Mouse (Mus musculus) E14TG2a.4 (cell line): ENCODE measurements around the gene Mon2.

Experiments
- H3K27me3 ChIP-seq: 2 replicates; pipeline ENCODE4 v1.6.1; 2014; ENCODE audit warnings: low read length, control low read depth; ENCODE audit not compliant: insufficient read depth
- H3K36me3 ChIP-seq: 2 replicates; pipeline ENCODE4 v1.6.1; 2014; ENCODE audit warnings: low read length, control low read depth; ENCODE audit not compliant: insufficient read depth
- H3K4me1 ChIP-seq: replicated peaks from 2 replicates; pipeline ENCODE4 v1.6.1; 2014; ENCODE audit warnings: low read depth, low read length, control low read depth
- H3K4me3 ChIP-seq: replicated peaks from 2 replicates; pipeline ENCODE4 v1.5.1; 2014; ENCODE audit warnings: mild to moderate bottlenecking, low read length
- H3K9me3 ChIP-seq: 2 replicates; pipeline ENCODE4 v1.6.1; 2014; ENCODE audit warnings: low read length, control low read depth
- CTCF ChIP-seq: conservative IDR thresholded peaks from 2 replicates; pipeline ENCODE4 v1.5.1; 2014; ENCODE audit warnings: low read length
- NANOG ChIP-seq: IDR thresholded peaks from 2 replicates; pipeline ENCODE4 v1.6.1; 2014; ENCODE audit warnings: borderline replicate concordance, low read length, mixed read lengths
- POU5F1 ChIP-seq: IDR thresholded peaks from 2 replicates; pipeline ENCODE4 v1.6.1; 2014; ENCODE audit warnings: low read length, borderline replicate concordance

Gene Mon2

GRCm38 (mm10) chr10:123076245-123077023 is at the start of gene Mon2:
Gene Mon2 (minus strand): TSS chr10:123076505.
- TF ChIP-seq NANOG (no peak), CTCF (no peak), POU5F1 (no peak)

GRCm38 (mm10) chr10:123120666-123121392 is 44.5 kb upstream of the Mon2 start:
- no peaks in the 10 kb centered on the region for H3K27me3 ChIP-seq

More at GRCm38 (mm10) chr10:123076245-123077023, at the start of gene Mon2:
- peaks cover 12% of the 10 kb centered on the region for H3K4me1 ChIP-seq
- H3K27me3 ChIP-seq = peaks cover 11% of the 10 kb centered on the region; the same call in 1 of the 2 replicates
- H3K4me3 ChIP-seq = peak within 1 kb of the TSS; percentile 90
- peaks cover 10% of the 10 kb centered on the region; the same call in 1 of the 2 replicates for H3K36me3 ChIP-seq
- H3K9me3 ChIP-seq = peaks cover 8% of the 10 kb centered on the region; the same call in 1 of the 2 replicates

GRCm38 (mm10) chr10:123116861-123117260 is 40.6 kb upstream of the Mon2 start:
- TF ChIP-seq POU5F1 = no peak
- no peak for TF ChIP-seq CTCF
- no peak for TF ChIP-seq NANOG
- Histone ChIP-seq H3K4me1 (peaks cover 4% of the 10 kb centered on the region; the same call in 1 of the 2 replicates), H3K36me3 (peaks cover 93% of the 10 kb centered on the region), H3K4me3 (no peak overlapping the region), H3K27me3 (no peaks in the 10 kb centered on the region), H3K9me3 (no peaks in the 10 kb centered on the region)

More at GRCm38 (mm10) chr10:123120666-123121392, 44.5 kb upstream of the Mon2 start:
- peaks cover 92% of the 10 kb centered on the region for H3K36me3 ChIP-seq
- no peaks in the 10 kb centered on the region for H3K9me3 ChIP-seq
- peak; percentile 14; the same call in 1 of the 2 replicates for TF ChIP-seq CTCF
- TF ChIP-seq NANOG = no peak
- peaks cover 4% of the 10 kb centered on the region; the same call in 1 of the 2 replicates for H3K4me1 ChIP-seq
- H3K4me3 ChIP-seq = no peak overlapping the region

- TF ChIP-seq CTCF = no peak
- H3K4me3 ChIP-seq = no peak overlapping the region
- no peaks in the 10 kb centered on the region for H3K9me3 ChIP-seq
- H3K27me3 ChIP-seq = no peaks in the 10 kb centered on the region
- H3K36me3 ChIP-seq = peaks cover 74% of the 10 kb centered on the region
- peaks cover 4% of the 10 kb centered on the region; the same call in 1 of the 2 replicates for H3K4me1 ChIP-seq
These were observed 37.2 kb upstream of the Mon2 start for GRCm38 (mm10) chr10:123113466-123113865.

GRCm38 (mm10) chr10:123112787-123113168 is 36.5 kb upstream of the Mon2 start:
- no peak for TF ChIP-seq CTCF
- TF ChIP-seq NANOG = no peak
- TF ChIP-seq POU5F1 = no peak
- Histone ChIP-seq H3K36me3 (peaks cover 67% of the 10 kb centered on the region), H3K9me3 (no peaks in the 10 kb centered on the region), H3K4me1 (peaks cover 4% of the 10 kb centered on the region; the same call in 1 of the 2 replicates), H3K27me3 (no peaks in the 10 kb centered on the region), H3K4me3 (no peak overlapping the region)

GRCm38 (mm10) chr10:123112056-123112786 is 35.9 kb upstream of the Mon2 start:
- Histone ChIP-seq H3K9me3 (no peaks in the 10 kb centered on the region), H3K36me3 (peaks cover 61% of the 10 kb centered on the region), H3K4me1 (peaks cover 4% of the 10 kb centered on the region; the same call in 1 of the 2 replicates), H3K4me3 (no peak overlapping the region), H3K27me3 (no peaks in the 10 kb centered on the region)
- TF ChIP-seq POU5F1 = no peak
- no peak for TF ChIP-seq NANOG
- no peak for TF ChIP-seq CTCF

- TF ChIP-seq POU5F1 (no peak), CTCF (no peak), NANOG (no peak)
- H3K4me1 ChIP-seq = no peaks in the 10 kb centered on the region
- H3K4me3 ChIP-seq = no peak overlapping the region
- H3K27me3 ChIP-seq = no peaks in the 10 kb centered on the region
- H3K36me3 ChIP-seq = peaks cover 44% of the 10 kb centered on the region
- H3K9me3 ChIP-seq = no peaks in the 10 kb centered on the region
These were observed 34.2 kb upstream of the Mon2 start for GRCm38 (mm10) chr10:123110548-123110947.

GRCm38 (mm10) chr10:123108527-123108926 is 32.2 kb upstream of the Mon2 start:
- no peaks in the 10 kb centered on the region for H3K9me3 ChIP-seq
- no peaks in the 10 kb centered on the region for H3K4me1 ChIP-seq
- TF ChIP-seq CTCF (no peak), POU5F1 (no peak), NANOG (no peak)
- peaks cover 26% of the 10 kb centered on the region for H3K36me3 ChIP-seq
- H3K4me3 ChIP-seq = no peak overlapping the region
- no peaks in the 10 kb centered on the region for H3K27me3 ChIP-seq
